Mouse (Mus musculus) limb, embryonic 10.5 days (tissue): ENCODE data around the gene Hdac5. TPM values are rescaled to one million over a fixed set of nuclear protein-coding genes. Genes with fewer than 3 reads are reported as not detected.

ENCODE experiments used
- DNase-seq: peaks from one replicate; pipeline ENCODE4 v3.0.0-alpha.2; 2017; ENCODE audit warnings: low spot score
- H3K27ac ChIP-seq: fragments of 300-500 bp; sonication (generic); 2 replicates; pipeline ENCODE4 v1.5.1; 2016; ENCODE audit warnings: mild to moderate bottlenecking
- H3K27me3 ChIP-seq: fragments of 300-500 bp; sonication (generic); 2 replicates; pipeline ENCODE4 v1.6.1; 2016; ENCODE audit warnings: low read depth, mild to moderate bottlenecking; ENCODE audit not compliant: poor library complexity, severe bottlenecking
- H3K36me3 ChIP-seq: fragments of 300-500 bp; sonication (generic); 2 replicates; pipeline ENCODE4 v1.6.1; 2016; ENCODE audit warnings: mild to moderate bottlenecking, moderate library complexity
- H3K4me1 ChIP-seq: fragments of 300-500 bp; sonication (generic); 2 replicates; pipeline ENCODE4 v1.6.1; 2016
- H3K4me3 ChIP-seq: fragments of 300-500 bp; sonication (generic); 2 replicates; pipeline ENCODE4 v1.5.1; 2016; ENCODE audit warnings: mild to moderate bottlenecking, moderate library complexity
- H3K9me3 ChIP-seq: fragments of 300-500 bp; sonication (generic); replicated peaks from 2 replicates; pipeline ENCODE4 v1.6.1; 2016; ENCODE audit warnings: mild to moderate bottlenecking
- WGBS: fragments of 180-500 bp; shearing (Covaris S2); methylation state at CpG from one replicate; pipeline ENCODE4 v1.1.7; 2016; 5-methylcytosine and 5-hydroxymethylcytosine counted together
- polyA plus RNA-seq: library from polyadenylated mRNA; unstranded; fragments of >200 nt; fragmentation: Nextera tagmentation; extraction: Ambion mirVana; gene quantifications from 2 replicates; pipeline ENCODE4 v1.2.1, GENCODE M21; 2016

The Hdac5 gene
- polyA plus RNA-seq, 1 experiment from 2014 or later = 50.2 TPM

DNA sequence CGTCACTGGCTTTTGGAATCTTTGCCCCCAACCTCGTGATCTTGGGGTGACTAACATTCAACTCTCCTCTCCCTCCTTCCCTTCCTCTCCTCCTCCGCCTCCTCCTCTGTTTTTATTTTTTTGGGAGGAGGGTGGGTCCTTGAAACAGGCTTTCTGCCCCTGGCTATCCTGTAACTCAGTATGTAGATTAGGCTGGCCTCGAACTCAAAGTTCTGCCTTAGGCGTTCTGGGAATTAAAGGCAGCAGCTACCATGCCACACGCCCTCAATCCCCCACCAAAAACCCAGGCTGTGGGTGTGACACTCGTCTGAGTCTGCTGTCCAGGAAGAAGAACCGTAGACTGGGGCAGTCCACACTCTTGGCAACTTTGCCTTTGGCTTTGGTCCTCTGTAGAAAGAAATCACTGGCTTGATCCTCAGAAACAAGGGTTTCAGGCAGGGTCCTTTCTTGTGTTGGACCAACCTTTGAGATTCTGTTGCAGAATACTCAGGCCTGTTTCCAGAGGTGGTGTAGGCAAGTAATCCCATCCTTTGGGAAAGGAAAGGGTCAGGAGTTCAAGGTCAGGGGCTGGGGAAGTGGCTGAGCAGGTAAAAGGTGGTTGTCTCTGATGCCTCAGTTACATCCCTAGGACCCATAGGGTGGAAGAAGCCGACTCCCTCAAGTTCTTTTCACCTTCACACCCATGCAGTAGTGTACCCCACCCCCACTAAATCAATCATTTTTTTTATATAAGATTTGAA, 19.6 kb upstream of the Hdac5 start:
- 15% methylated on average over 9 of the region's 9 CpGs for WGBS
- Histone ChIP-seq H3K27ac (peak overlapping the region; percentile 89), H3K36me3 (peaks cover 39% of the 10 kb centered on the region), H3K4me1 (peaks cover 28% of the 10 kb centered on the region), H3K9me3 (no peaks in the 10 kb centered on the region), H3K27me3 (peaks cover 8% of the 10 kb centered on the region), H3K4me3 (peak overlapping the region; percentile 93)
- DNase-seq = no peak

DNA sequence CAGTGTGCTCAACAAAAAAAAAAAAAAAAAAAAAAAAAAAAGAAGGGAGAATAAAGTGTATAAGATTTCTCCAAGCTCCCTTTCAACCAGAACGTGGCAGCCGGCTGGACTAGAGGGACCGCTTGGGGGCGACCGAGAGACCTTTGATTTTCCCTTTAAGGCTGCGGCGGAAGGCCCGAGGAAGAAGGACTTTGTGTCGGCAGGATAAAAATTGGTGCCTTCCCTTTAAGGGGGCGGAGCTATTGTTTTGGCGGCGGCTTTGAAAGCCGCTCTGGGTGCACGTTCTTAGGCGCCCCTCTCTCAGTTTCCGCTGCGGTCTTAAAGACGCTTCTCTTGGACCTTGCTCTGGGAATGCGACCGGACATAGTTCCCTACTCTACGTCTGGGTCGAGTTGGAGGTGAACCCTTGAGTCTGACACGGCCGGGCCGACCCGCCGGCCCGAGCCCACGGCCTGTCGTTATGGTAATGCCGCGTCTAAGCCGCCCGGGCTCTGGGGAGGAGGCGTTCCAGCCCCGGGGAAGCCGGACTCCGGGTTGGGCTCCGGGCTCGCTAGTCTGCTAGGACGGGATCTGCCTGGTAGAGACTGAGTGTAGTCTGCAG, 18.8 kb upstream of the Hdac5 start, which contains the start of gene BC030867:
Gene BC030867, plus strand, starts transcription at position 253 of the 601 bp plus-strand sequence.
- H3K4me1 ChIP-seq = peaks cover 30% of the 10 kb centered on the region
- peak within 1 kb of the TSS; percentile 93 for H3K4me3 ChIP-seq
- H3K27ac ChIP-seq = peak within 1 kb of the TSS; percentile 89
- peak; percentile 98 for DNase-seq
- H3K36me3 ChIP-seq = peaks cover 31% of the 10 kb centered on the region
- peaks cover 13% of the 10 kb centered on the region for H3K27me3 ChIP-seq
- H3K9me3 ChIP-seq = no peaks in the 10 kb centered on the region
- WGBS = under 1% methylated on average over 41 of the region's 41 CpGs

DNA sequence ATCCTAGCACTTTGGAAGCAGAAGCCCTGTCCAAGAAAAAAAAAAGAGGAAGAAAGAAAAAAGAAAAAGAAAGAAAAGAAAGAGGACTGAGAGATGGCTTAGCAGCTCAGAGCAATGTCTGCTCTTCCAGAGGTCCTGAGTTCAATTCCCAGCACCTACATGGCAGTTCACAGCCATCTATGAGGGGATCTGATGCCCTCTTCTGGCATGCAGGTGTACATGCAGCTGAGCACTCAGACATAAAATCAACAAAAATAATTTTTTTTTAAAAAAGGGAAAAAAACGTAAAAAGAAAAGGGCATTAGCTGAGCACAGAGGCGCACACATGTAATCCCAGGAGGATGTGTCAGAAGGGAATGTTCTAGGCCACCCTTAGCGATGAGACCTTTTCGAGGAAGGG, 16.9 kb upstream of the Hdac5 start:
- H3K4me1 ChIP-seq = peaks cover 30% of the 10 kb centered on the region
- peaks cover 15% of the 10 kb centered on the region for H3K36me3 ChIP-seq
- 87% methylated on average over 4 of the region's 4 CpGs for WGBS
- H3K27ac ChIP-seq = no peak overlapping the region
- peaks cover 13% of the 10 kb centered on the region for H3K27me3 ChIP-seq
- no peaks in the 10 kb centered on the region for H3K9me3 ChIP-seq
- no peak for DNase-seq
- H3K4me3 ChIP-seq = no peak overlapping the region

DNA sequence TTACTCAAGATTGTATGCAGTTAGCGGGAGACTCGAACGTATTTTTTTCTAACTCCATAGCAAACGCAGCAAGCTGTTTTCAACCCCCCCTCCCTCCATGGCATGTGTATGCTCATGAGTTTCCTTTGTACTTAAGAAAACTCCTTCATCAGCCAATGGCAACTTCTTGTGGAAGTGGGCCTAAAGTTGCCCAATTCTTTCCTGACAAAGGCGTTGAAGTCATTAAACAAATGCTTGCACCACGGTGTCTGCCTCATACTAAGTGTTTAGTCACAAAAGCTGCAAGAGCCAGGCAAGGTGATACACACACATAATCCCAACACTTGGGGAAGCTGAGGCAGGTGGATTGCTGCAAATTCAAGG, 16.3 kb upstream of the Hdac5 start:
- H3K4me3 ChIP-seq = no peak overlapping the region
- 91% methylated on average over 6 of the region's 6 CpGs for WGBS
- H3K9me3 ChIP-seq = no peaks in the 10 kb centered on the region
- no peak overlapping the region for H3K27ac ChIP-seq
- DNase-seq = no peak
- H3K4me1 ChIP-seq = peaks cover 30% of the 10 kb centered on the region
- peaks cover 13% of the 10 kb centered on the region for H3K27me3 ChIP-seq
- peaks cover 8% of the 10 kb centered on the region for H3K36me3 ChIP-seq

DNA sequence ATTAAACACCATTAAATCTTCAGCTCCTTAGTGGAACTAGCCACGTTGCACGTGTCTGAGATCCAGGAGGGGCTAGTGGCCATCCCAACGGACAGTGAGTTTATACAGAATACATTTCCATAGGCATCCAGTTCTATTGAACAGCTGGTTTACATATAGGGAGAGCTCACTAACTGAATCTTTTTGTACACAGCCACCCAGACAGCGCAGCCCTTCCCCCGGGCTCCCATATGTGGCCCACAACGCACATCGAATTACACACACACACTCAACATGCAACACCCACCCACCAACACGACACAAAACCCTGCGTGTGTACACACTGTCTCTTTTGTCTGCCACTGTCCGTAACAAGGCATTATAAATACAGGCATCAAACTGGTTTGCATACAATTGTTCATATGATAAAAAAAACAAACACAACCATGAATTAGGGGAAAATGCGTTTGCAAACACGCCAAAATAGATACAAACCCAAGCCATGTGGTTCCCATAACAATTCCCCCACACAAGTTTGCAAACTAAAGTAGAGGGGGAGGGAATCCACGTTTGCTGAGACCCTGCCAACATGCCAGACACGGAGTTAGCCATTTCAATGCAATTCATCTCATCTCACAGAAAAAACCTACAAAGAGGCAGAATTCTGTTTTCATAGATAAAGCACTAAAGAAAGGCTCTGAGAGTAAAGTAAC, 15.8 kb upstream of the Hdac5 start:
- H3K27me3 ChIP-seq = peaks cover 13% of the 10 kb centered on the region
- H3K36me3 ChIP-seq = peaks cover 3% of the 10 kb centered on the region
- peak overlapping the region; percentile 66 for H3K27ac ChIP-seq
- no peak for DNase-seq
- H3K4me3 ChIP-seq = peak overlapping the region; percentile 53
- no peaks in the 10 kb centered on the region for H3K9me3 ChIP-seq
- 70% methylated on average over 14 of the region's 14 CpGs for WGBS
- peaks cover 30% of the 10 kb centered on the region for H3K4me1 ChIP-seq

- WGBS = 3% methylated on average over 32 of the region's 32 CpGs
- H3K9me3 ChIP-seq = no peaks in the 10 kb centered on the region
- peak overlapping the region; percentile 66 for H3K27ac ChIP-seq
- DNase-seq = peak; percentile 58
- H3K27me3 ChIP-seq = peaks cover 13% of the 10 kb centered on the region
- no peaks in the 10 kb centered on the region for H3K36me3 ChIP-seq
- peaks cover 30% of the 10 kb centered on the region for H3K4me1 ChIP-seq
- H3K4me3 ChIP-seq = peak overlapping the region; percentile 53
Observed at GRCm38 (mm10) chr11:102244926-102245449, 15.0 kb upstream of the Hdac5 start.

GRCm38 (mm10) chr11:102241874-102242273, 11.9 kb upstream of the Hdac5 start:
- peaks cover 13% of the 10 kb centered on the region for H3K27me3 ChIP-seq
- peaks cover 18% of the 10 kb centered on the region for H3K4me1 ChIP-seq
- 47% methylated on average over 5 of the region's 5 CpGs for WGBS
- H3K9me3 ChIP-seq = no peaks in the 10 kb centered on the region
- H3K4me3 ChIP-seq = no peak overlapping the region
- no peak for DNase-seq
- H3K36me3 ChIP-seq = no peaks in the 10 kb centered on the region
- H3K27ac ChIP-seq = no peak overlapping the region

DNA sequence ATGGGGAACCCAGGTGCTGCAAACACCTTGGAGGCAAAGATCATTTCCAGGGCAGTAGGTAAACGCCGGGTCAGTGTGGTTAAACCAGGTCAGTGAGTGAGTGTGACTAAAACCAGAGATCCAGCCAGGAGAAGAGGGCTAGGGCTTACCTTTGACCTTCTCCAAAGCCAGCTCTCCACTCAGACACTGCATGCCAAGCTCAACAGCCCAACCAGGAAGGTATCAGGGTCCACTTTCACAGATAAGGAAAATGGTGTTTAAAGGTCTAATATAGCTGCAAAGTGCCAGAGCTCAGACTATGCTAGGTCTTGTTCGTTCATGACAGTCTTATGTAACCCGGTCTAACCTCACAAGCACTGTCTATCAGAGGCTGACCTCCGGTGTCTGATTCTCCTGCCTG, 11.3 kb upstream of the Hdac5 start:
- no peak overlapping the region for H3K27ac ChIP-seq
- WGBS = 85% methylated on average over 5 of the region's 5 CpGs
- DNase-seq = no peak
- H3K9me3 ChIP-seq = no peaks in the 10 kb centered on the region
- no peak overlapping the region for H3K4me3 ChIP-seq
- peaks cover 19% of the 10 kb centered on the region for H3K4me1 ChIP-seq
- H3K36me3 ChIP-seq = no peaks in the 10 kb centered on the region
- H3K27me3 ChIP-seq = peaks cover 13% of the 10 kb centered on the region

GRCm38 (mm10) chr11:102240636-102241035, 10.7 kb upstream of the Hdac5 start:
- no peaks in the 10 kb centered on the region for H3K9me3 ChIP-seq
- WGBS = 90% methylated on average over 6 of the region's 6 CpGs
- H3K4me3 ChIP-seq = no peak overlapping the region
- no peaks in the 10 kb centered on the region for H3K36me3 ChIP-seq
- peaks cover 13% of the 10 kb centered on the region for H3K27me3 ChIP-seq
- H3K4me1 ChIP-seq = peaks cover 16% of the 10 kb centered on the region
- DNase-seq = no peak
- no peak overlapping the region for H3K27ac ChIP-seq

GRCm38 (mm10) chr11:102236022-102236421, 6.1 kb upstream of the Hdac5 start:
- DNase-seq = no peak
- WGBS = 71% methylated on average over 2 of the region's 2 CpGs
- Histone ChIP-seq H3K27ac (no peak overlapping the region), H3K27me3 (no peaks in the 10 kb centered on the region), H3K36me3 (no peaks in the 10 kb centered on the region), H3K4me1 (peaks cover 3% of the 10 kb centered on the region; the same call in 1 of the 2 replicates), H3K4me3 (no peak overlapping the region), H3K9me3 (no peaks in the 10 kb centered on the region)

DNA sequence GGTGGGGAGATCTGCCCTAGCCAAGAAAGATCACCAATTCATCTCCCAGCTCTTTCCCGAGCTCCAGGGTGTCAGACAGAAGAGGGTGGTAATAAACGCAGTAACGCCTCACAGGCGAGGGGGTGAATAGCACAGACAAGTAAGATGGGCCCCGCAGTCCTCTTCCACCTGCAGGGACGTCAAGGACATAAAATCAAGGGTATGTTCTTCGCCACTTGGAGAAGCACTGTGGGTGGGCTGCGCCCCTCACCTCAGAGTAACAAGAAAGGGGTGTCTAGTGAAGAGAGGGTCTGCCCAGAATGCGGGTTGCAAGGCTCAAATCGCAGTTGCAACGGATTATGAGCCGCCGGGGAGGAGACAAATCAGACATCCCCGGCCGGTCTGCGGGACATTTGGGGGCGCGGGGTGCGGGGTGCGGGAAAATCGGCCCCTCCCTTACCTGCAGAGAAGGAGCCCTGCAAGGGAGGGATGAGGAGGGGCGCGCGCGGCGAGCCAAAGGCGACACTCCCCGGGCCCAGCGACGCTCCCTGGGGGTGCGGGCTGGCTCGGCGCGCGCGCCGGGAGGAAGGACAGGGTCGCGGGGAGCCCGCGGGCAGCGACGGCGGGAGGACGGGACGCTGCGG, 524 bp downstream of the Hdac5 start:
- Histone ChIP-seq H3K27ac (peak overlapping the region; percentile 92), H3K27me3 (peaks cover 38% of the 10 kb centered on the region), H3K36me3 (no peaks in the 10 kb centered on the region), H3K9me3 (no peaks in the 10 kb centered on the region), H3K4me1 (peaks cover 58% of the 10 kb centered on the region), H3K4me3 (peak overlapping the region; percentile 94)
- WGBS = under 1% methylated on average over 47 of the region's 47 CpGs
- no peak for DNase-seq

DNA sequence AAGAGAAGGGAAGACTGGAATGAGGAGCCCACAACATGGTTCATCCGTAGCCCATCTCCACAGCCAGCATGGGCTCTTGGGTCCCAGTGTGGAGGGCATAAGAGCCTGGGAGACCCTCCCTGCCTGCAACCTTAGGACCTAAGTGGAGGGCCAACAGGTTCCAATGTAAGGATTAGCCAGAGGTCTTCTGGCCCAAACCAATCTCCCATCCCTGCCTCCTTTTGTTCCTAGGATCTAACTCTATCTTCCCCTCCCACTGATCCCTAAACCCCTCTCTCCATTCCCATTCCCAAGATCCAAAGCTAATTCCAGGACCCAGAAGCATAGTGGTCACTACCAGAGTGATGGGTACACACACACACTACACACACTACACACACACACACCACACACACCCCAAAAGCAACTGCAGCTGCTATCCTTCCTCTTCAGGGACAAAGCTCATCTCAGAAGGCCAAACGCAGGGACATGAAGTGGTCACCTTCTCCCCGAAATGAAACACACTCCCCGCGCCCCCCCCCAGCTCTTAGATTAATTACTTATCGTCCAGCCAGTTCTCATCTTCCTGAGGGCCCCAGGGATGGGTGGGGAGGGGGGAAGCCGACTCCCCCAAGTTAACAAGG, 1.2 kb downstream of the Hdac5 start:
- Histone ChIP-seq H3K36me3 (no peaks in the 10 kb centered on the region), H3K27ac (no peak overlapping the region; the same call in 1 of the 2 replicates), H3K27me3 (peaks cover 45% of the 10 kb centered on the region), H3K4me3 (peak overlapping the region; percentile 94), H3K4me1 (peaks cover 65% of the 10 kb centered on the region), H3K9me3 (no peaks in the 10 kb centered on the region)
- WGBS = 22% methylated on average over 7 of the region's 7 CpGs
- no peak for DNase-seq
